Mouse (Mus musculus) kidney, adult 2 months (tissue): ENCODE measurements at regions not wholly inside any gene's neighbourhood (a gene's known extent, or its start where the extent isn't known, plus 50 kb on each side); places are given as distances from the start of the nearest gene placed in this dataset.

Experiments
- DNase-seq: peaks from one replicate; pipeline ENCODE4 v3.0.0; 2021
- H3K27ac ChIP-seq: fragments of 200-500 bp; 2 replicates; pipeline ENCODE4 v1.5.1; 2012; ENCODE audit warnings: low read depth, low read length, control low read depth, inconsistent platforms; ENCODE audit not compliant: insufficient read depth
- H3K27me3 ChIP-seq: fragments of 200-500 bp; replicated peaks from 2 replicates; pipeline ENCODE4 v1.6.1; 2012; ENCODE audit warnings: mild to moderate bottlenecking, moderate library complexity, low read length, inconsistent platforms; ENCODE audit not compliant: control insufficient read depth, insufficient read depth
- H3K36me3 ChIP-seq: fragments of 200-500 bp; 2 replicates; pipeline ENCODE4 v1.6.1; 2012; ENCODE audit warnings: mild to moderate bottlenecking, moderate library complexity, low read length, inconsistent platforms; ENCODE audit not compliant: control insufficient read depth, insufficient read depth
- H3K4me1 ChIP-seq: fragments of 200-500 bp; 2 replicates; pipeline ENCODE4 v1.6.1; 2011; ENCODE audit warnings: low read length; ENCODE audit not compliant: control insufficient read depth, insufficient read depth
- H3K4me3 ChIP-seq: fragments of 200-500 bp; 2 replicates; pipeline ENCODE4 v1.5.1; 2011; ENCODE audit warnings: mild to moderate bottlenecking, low read depth, low read length, control low read depth; ENCODE audit not compliant: insufficient read depth
- CTCF ChIP-seq: fragments of 200-500 bp; conservative IDR thresholded peaks from 2 replicates; pipeline ENCODE4 v1.5.1; 2011; ENCODE audit warnings: low read depth, mild to moderate bottlenecking, control low read depth, low read length, moderate library complexity, mixed read lengths; ENCODE audit not compliant: insufficient read depth, insufficient read length
- POLR2A ChIP-seq: fragments of 200-500 bp; IDR thresholded peaks from one replicate; pipeline ENCODE4 v1.6.1; 2011; ENCODE audit warnings: low read depth, low read length, control low read depth
- WGBS: fragments of 180-500 bp; shearing (Covaris S2); methylation state at CpG from one replicate; pipeline ENCODE4 v1.1.7; 2018; 5-methylcytosine and 5-hydroxymethylcytosine counted together

DNA sequence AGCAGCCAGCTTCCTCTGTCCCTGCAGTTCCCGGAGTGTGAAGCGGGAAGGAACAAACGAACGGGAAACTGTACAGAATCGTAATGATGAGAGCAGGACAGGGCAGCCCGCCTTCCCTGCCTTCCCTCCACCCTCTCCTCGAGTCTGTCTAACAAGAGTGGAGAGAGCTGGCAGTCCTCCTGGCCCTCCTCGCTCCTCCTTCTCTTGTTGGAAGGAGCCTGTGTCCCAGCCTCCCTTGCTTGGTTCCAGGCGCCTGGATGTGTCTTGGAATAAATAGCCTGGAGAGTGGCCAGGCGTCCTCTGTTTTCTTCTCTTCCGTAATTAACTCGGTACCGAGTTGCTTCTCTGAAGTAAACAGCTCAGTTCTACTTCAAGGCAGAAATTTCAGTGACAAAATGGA is 268.3 kb downstream of the Cdh26 start:
- H3K36me3 ChIP-seq: no peaks in the 10 kb centered on the region
- no peak overlapping the region for H3K4me3 ChIP-seq
- WGBS: 38% methylated on average over 13 of the region's 13 CpGs
- no peaks in the 10 kb centered on the region for H3K27me3 ChIP-seq
- no peaks in the 10 kb centered on the region for H3K4me1 ChIP-seq
- peak; percentile 56 for DNase-seq
- no peak for TF ChIP-seq POLR2A
- no peak for TF ChIP-seq CTCF
- no peak overlapping the region for H3K27ac ChIP-seq

GRCm38 (mm10) chr2:178700825-178701224 is 270.5 kb downstream of the Cdh26 start:
- Histone ChIP-seq H3K27me3 (no peaks in the 10 kb centered on the region), H3K36me3 (no peaks in the 10 kb centered on the region), H3K4me3 (no peak overlapping the region), H3K27ac (no peak overlapping the region), H3K4me1 (no peaks in the 10 kb centered on the region)
- no peak for DNase-seq
- 48% methylated on average over 3 of the region's 3 CpGs for WGBS
- TF ChIP-seq POLR2A (no peak), CTCF (no peak)

DNA sequence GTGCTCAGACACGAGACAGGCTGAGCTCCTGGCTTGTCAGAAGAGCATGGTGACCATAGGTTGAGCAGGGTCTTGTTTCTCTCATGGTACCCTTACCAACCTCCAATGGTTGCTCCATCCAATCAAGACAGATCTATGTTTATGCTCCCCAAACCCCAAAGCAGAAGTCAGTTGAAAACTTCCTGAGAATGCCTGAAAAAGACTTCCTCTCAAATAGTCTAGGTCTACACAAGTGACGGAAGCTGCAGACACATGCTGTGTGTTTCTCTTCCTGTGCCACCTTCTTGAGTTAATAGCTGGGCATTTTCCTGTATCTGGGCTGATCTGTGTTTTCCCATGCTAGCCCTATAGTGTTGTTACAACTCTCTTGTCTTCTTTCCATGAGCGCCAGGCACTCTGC is 274.2 kb downstream of the Cdh26 start:
- Histone ChIP-seq H3K4me3 (no peak overlapping the region), H3K4me1 (no peaks in the 10 kb centered on the region), H3K36me3 (no peaks in the 10 kb centered on the region), H3K27me3 (no peaks in the 10 kb centered on the region), H3K27ac (no peak overlapping the region)
- WGBS: 76% methylated on average over 3 of the region's 3 CpGs
- no peak for DNase-seq
- TF ChIP-seq POLR2A (no peak), CTCF (no peak)

GRCm38 (mm10) chr2:178708649-178709048 is 278.3 kb downstream of the Cdh26 start:
- Histone ChIP-seq H3K4me3 (no peak overlapping the region), H3K27ac (no peak overlapping the region), H3K27me3 (no peaks in the 10 kb centered on the region), H3K36me3 (no peaks in the 10 kb centered on the region), H3K4me1 (no peaks in the 10 kb centered on the region)
- TF ChIP-seq CTCF: no peak
- TF ChIP-seq POLR2A: no peak
- 74% methylated on average over 2 of the region's 2 CpGs for WGBS
- DNase-seq: no peak

DNA sequence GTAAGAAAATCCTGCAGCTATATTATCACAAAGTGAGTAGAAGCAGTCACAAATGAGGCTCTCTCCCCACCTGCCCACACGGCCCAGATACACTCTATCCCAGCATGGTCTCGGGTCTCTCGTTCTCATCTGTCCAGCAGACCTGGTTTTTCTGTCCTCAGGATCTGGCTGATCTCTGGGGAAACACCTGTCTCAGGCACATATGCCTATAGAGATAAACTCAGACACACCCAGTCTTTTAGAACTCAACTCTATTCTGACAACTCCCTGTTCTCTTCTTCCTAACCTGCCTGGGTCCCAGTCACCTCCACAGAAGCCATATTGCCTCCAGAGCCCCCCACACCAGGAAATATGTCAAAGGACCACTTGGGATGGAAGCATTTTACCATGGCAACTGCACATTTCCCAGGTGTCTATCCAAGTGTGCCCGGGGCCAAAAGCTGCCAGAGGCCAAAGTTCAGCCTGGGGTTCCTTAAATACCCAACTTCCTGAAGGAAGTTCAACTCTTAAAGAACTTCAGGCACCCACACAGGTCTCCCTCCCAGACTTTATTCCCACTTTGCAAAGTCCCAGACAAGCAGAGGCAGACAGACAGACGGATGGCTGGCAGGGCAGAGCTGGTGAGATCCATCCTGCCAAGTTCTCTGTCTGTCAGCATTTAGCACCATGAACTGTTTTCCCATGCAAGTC is 279.0 kb downstream of the Cdh26 start:
- Histone ChIP-seq H3K4me3 (no peak overlapping the region), H3K36me3 (no peaks in the 10 kb centered on the region), H3K4me1 (no peaks in the 10 kb centered on the region), H3K27ac (no peak overlapping the region), H3K27me3 (no peaks in the 10 kb centered on the region)
- 50% methylated on average over 5 of the region's 5 CpGs for WGBS
- TF ChIP-seq POLR2A: no peak
- no peak for TF ChIP-seq CTCF
- DNase-seq: no peak

DNA sequence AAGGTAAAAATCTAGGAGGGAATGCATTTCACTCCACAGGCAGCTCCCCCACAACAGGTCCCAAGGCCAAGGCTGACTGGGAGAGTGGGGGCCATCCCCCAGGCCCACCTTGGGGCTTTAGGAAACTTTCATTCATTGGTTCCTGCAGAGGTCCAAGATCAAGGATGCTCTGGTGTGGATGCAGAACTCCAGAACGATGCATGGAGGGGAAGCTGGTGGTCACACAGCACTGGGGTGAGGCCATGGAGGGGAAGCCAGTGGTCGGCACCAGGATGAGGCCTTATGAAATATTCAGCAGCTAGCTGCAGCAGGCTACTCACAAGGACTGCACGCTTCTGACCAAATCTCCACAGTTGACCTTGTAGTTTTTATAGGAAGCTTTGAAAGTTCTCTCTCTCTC is 279.7 kb downstream of the Cdh26 start:
- TF ChIP-seq CTCF (no peak), POLR2A (no peak)
- Histone ChIP-seq H3K27me3 (no peaks in the 10 kb centered on the region), H3K4me3 (no peak overlapping the region), H3K36me3 (no peaks in the 10 kb centered on the region), H3K27ac (no peak overlapping the region), H3K4me1 (no peaks in the 10 kb centered on the region)
- DNase-seq: no peak
- 81% methylated on average over 3 of the region's 3 CpGs for WGBS

DNA sequence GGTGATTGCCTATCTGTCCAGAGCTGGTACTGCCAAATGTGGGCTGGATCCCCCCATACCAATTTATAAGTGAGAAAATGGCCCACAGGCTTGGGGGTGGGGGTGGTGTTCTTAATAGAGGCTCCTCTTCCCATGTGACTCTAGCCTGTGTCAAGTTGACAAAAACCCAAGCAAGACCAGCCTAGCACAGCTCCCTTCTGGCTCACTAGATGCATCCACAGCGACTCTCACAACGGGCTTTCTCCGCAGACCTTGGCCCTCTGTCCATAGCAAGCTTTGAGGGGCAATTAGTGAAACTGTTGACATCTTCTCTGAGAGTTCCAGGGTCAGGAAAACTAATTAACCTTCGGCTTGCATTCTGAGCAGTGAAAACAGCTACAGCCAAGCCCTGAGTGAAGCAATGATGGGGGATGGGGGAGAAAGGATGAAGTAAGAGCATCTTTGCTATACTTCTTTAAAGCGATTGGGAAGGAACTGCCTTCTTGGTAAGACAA is 281.3 kb downstream of the Cdh26 start:
- H3K4me3 ChIP-seq: no peak overlapping the region
- H3K27me3 ChIP-seq: no peaks in the 10 kb centered on the region
- no peaks in the 10 kb centered on the region for H3K36me3 ChIP-seq
- no peak overlapping the region for H3K27ac ChIP-seq
- WGBS: 35% methylated on average over 5 of the region's 5 CpGs
- TF ChIP-seq POLR2A: no peak
- TF ChIP-seq CTCF: no peak
- DNase-seq: no peak
- H3K4me1 ChIP-seq: no peaks in the 10 kb centered on the region
